20 mouse cellular contexts compared by ENCODE assay signal in genomic region chr1:164900696-164901095, GRCm38 (mm10). TPM values are rescaled to one million over a fixed set of nuclear protein-coding genes. Genes with fewer than 3 reads are reported as not detected.
DNase-seq lines count a peak whose midpoint lies in the region; ATAC-seq lines count a peak whose summit lies in the region.
"Had no signal": no experiment of that assay in that cellular context is flagged by ENCODE, and none has a peak within 500 bp of the region (broad histone marks: within the 10 kb centered on the region; RNA-seq: fewer than 3 reads in every experiment).

No protein-coding gene starts in this region.

- H3K4me2 ChIP-seq in midbrain, embryonic 16.5 days (ENCODE audit: low read length), result no peak overlapping the region
- no peak overlapping the region for H3K4me2 ChIP-seq in hindbrain, embryonic 13.5 days
- H3K4me2 ChIP-seq: hindbrain, embryonic 12.5 days; limb, embryonic 13.5 days had no signal

- 84% methylated on average over 6 of the region's 6 CpGs for WGBS in midbrain, embryonic 16.5 days
- 81% methylated on average over 6 of the region's 6 CpGs for WGBS in hindbrain, embryonic 13.5 days

- intact Hi-C loops in gastrocnemius, postnatal 36 days (cut with DNase I), result loop anchor here (5.0 to 10.0 kb wide), 3 partner anchors 128 to 222 kb away; no protein-coding TSS in a partner anchor

- peaks cover 11% of the 10 kb centered on the region for H3K4me1 ChIP-seq in midbrain, embryonic 16.5 days (ENCODE audit: control insufficient read depth, insufficient read depth, low read length)
- H3K4me1 ChIP-seq in hindbrain, embryonic 13.5 days (replicated peaks), result peaks cover 33% of the 10 kb centered on the region

- no peak overlapping the region for H3K9ac ChIP-seq in midbrain, embryonic 16.5 days (ENCODE audit: low read depth, low read length)
- no peak overlapping the region for H3K9ac ChIP-seq in hindbrain, embryonic 13.5 days
- H3K9ac ChIP-seq: hindbrain, embryonic 12.5 days; limb, embryonic 13.5 days; liver, embryonic 14.5 days had no signal

- H3K9me3 ChIP-seq in midbrain, embryonic 16.5 days (replicated peaks; ENCODE audit: control insufficient read depth, low read length, poor library complexity, severe bottlenecking), result no peaks in the 10 kb centered on the region
- no peaks in the 10 kb centered on the region for H3K9me3 ChIP-seq in hindbrain, embryonic 13.5 days
- H3K9me3 ChIP-seq: hindbrain, embryonic 12.5 days; limb, embryonic 13.5 days had no signal

- no peak for ATAC-seq in midbrain, embryonic 16.5 days
- ATAC-seq in hindbrain, embryonic 13.5 days (ENCODE audit: low FRiP score), result no peak
- ATAC-seq: lung, postnatal 0 days had no signal

- peak; percentile 90 for DNase-seq in heart, adult 11 months
- DNase-seq in heart, postnatal 4 days, result no peak
- peak; percentile 48 for DNase-seq in brain, adult 2 months (ENCODE audit: low read depth, low spot score)
- peak; percentile 58 to 72 for DNase-seq in cerebellum, postnatal 10 days
- DNase-seq in gastrocnemius, postnatal 36 days, result peak; percentile 25 to 35
- DNase-seq in lung, adult 18-20 months, result no peak
- DNase-seq: adrenal gland, postnatal 25 days; midbrain, embryonic 14.5 days; right cerebral cortex, adult 18-20 months had no signal

- no peaks in the 10 kb centered on the region for H3K27me3 ChIP-seq in midbrain, embryonic 16.5 days (ENCODE audit: control insufficient read depth, insufficient read depth, low read depth, low read length)
- H3K27me3 ChIP-seq in hindbrain, embryonic 13.5 days, result no peaks in the 10 kb centered on the region
- H3K27me3 ChIP-seq: hindbrain, embryonic 12.5 days had no signal

- no peak overlapping the region for H3K4me3 ChIP-seq in midbrain, embryonic 16.5 days (ENCODE audit: low read depth, low read length)
- no peak overlapping the region for H3K4me3 ChIP-seq in hindbrain, embryonic 13.5 days
- H3K4me3 ChIP-seq: hindbrain, embryonic 12.5 days; left cerebral cortex, adult 2 months; limb, embryonic 13.5 days had no signal

- H3K27ac ChIP-seq in midbrain, embryonic 16.5 days (ENCODE audit: low read length), result no peak overlapping the region
- H3K27ac ChIP-seq in hindbrain, embryonic 13.5 days, result no peak overlapping the region
- H3K27ac ChIP-seq: hindbrain, embryonic 12.5 days; left cerebral cortex, adult 2 months; limb, embryonic 13.5 days; liver, embryonic 14.5 days had no signal

- no peaks in the 10 kb centered on the region for H3K36me3 ChIP-seq in midbrain, embryonic 16.5 days (ENCODE audit: control insufficient read depth, insufficient read depth, low read length)
- no peaks in the 10 kb centered on the region for H3K36me3 ChIP-seq in hindbrain, embryonic 13.5 days
- H3K36me3 ChIP-seq: hindbrain, embryonic 12.5 days; limb, embryonic 13.5 days had no signal

RNA-seq across cellular contexts. Expression of gene Xcl1, which starts 34.6 kb away (rescaled TPM):
- total RNA-seq in heart, postnatal 4 days (2021), result not detected
- not detected for total RNA-seq in gastrocnemius, postnatal 36 days (2021)
- not detected in 2 replicates for polyA plus RNA-seq in midbrain, embryonic 16.5 days (2015; fragmentation: Nextera tagmentation; extraction: Ambion mirVana)
- polyA plus RNA-seq in hindbrain, embryonic 13.5 days (2015; fragmentation: Nextera tagmentation; extraction: Ambion mirVana), result not detected in 2 replicates
- total RNA-seq: adrenal gland, postnatal 25 days; granulocyte monocyte progenitor cell, adult 5-6 weeks; left cerebral cortex, adult 2 months had no signal
- polyA plus RNA-seq: embryonic facial prominence, embryonic 14.5 days; hindbrain, embryonic 12.5 days; intestine, embryonic 14.5 days; kidney, postnatal 0 days; limb, embryonic 13.5 days; liver, embryonic 14.5 days; lung, postnatal 0 days; midbrain, embryonic 14.5 days had no signal

Comparison
In these comparisons a context has a peak if more than half of its experiments do, and no peak if none do; other contexts are left out.
1. DNase-seq: peak in heart, adult 11 months (single experiment), brain, adult 2 months (single experiment), cerebellum, postnatal 10 days (2 of 2) and gastrocnemius, postnatal 36 days (2 of 2); none in heart, postnatal 4 days (single experiment) and lung, adult 18-20 months (0 of 2).